Mouse (Mus musculus) spleen, postnatal 36 days (tissue): Measurements from ENCODE around the gene Rhox3g.
"Not testable (repeated sequence)": the region's sequence is repeated elsewhere in the genome, so short reads cannot be mapped to it uniquely, and the experiment has no call there.

Experiments
- DNase-seq, 2 experiments: peaks; one replicate each; pipeline ENCODE4 v3.0.0; 2022; ENCODE audit warnings: low spot score in 2 of 2, mixed read lengths in 1 of 2

Gene Rhox3g

DNA sequence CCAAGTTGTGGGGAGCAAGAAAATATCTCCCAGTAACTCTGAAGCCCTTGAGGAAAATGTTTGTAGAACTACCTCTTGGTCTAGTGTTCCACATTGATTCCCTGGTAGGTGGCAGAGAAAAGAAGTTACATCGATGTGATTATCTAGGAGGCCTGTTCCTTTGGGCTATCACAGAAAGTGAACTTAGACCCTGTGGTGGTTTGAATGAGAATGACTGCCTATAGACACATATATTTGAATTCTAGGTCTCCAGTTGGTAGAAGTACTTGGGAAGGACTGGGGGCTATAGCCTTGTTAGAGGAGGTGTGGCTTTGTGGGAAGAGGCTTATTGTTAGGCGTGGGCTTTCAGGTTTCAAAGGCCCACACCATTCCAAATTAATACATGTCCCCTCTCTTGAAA lies at the start of gene Rhox3g:
Rhox3g (minus strand) TSS at position 101 of the 400 bp plus-strand sequence.
- not testable (repeated sequence) for DNase-seq

DNA sequence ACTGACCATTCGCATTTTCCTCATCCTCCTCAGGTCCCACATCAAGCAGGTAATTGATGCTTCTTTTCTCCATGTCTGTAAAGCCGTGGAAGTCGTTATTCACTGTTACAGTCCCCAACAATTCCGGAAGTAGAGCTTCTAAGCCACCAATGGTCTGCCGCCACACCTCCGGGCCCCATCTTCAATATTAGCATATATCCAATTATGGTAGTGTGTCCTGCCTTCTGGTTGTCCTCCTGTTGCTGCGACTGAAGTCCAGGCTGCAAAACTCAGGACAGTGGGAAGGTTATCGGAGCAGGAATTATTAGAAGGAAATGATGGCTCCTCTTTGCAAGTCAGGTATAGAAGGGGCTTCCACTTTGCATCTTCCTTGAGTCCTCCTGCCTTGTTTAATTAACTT lies 44.8 kb upstream of the Rhox3g start, which contains the start of gene Rhox2h:
Rhox2h (minus strand) TSS at position 101 of the 400 bp plus-strand sequence.
- not testable (repeated sequence) for DNase-seq

GRCm38 (mm10) chrX:37668664-37669063 lies 40.3 kb upstream of the Rhox3g start, which contains the start of gene Rhox3h:
Gene Rhox3h (minus strand): TSS chrX:37668764.
- not testable (repeated sequence) for DNase-seq

DNA sequence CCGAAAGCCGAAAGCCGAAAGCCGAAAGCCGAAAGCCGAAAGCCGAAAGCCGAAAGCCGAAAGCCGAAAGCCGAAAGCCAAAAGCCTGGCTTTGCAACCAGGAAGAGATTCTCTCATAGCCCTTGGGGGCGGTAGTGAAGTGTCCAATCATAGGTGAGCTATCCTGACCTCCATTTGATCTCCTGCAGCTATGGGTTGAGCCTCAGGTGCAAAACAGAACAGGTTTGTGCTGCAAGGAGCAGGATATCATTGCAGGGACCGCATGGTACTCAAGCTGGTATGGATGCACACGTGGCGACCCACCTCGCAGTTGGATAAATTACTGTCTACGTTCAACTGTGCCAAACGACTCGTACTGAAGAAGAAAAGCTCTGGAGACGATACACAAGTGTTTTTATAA lies 22.8 kb upstream of the Rhox3g start, which contains the start of gene Rhox4g:
Rhox4g (minus strand) TSS at position 101 of the 400 bp plus-strand sequence.
- DNase-seq: not testable (repeated sequence)

DNA sequence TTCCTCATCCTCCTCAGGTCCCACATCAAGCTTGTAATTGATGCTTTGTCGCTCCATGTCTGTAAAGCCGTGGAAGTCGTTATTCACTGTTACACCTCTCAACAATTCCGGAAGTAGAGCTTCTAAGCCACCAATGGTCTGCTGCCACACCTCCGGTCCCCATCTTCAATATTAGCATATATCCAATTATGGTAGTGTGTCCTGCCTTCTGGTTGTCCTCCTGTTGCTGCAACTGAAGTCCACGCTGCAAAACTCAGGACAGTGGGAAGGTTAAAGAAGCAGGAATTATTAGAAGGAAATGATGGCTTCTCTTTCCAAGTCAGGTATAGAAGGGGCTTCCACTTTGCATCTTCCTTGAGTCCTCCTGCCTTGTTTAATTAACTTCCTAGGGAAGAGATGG lies 15.0 kb upstream of the Rhox3g start, which contains the start of gene Rhox2g:
Rhox2g (minus strand) TSS at position 101 of the 400 bp plus-strand sequence.
- not testable (repeated sequence) for DNase-seq

DNA sequence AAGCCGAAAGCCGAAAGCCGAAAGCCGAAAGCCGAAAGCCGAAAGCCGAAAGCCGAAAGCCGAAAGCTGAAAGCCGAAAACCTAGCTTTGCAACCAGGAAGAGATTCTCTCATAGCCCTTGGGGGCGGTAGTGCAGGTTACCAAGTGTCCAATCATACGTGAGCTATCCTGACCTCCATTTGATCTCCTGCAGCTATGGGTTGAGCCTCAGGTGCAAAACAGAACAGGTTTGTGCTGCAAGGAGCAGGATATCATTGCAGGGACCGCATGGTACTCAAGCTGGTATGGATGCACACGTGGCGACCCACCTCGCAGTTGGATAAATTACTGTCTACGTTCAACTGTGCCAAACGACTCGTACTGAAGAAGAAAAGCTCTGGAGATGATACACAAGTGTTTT lies 20.8 kb downstream of the Rhox3g start, which contains the start of gene Rhox4f:
Rhox4f (minus strand) TSS at position 101 of the 400 bp plus-strand sequence.
- DNase-seq: not testable (repeated sequence)

DNA sequence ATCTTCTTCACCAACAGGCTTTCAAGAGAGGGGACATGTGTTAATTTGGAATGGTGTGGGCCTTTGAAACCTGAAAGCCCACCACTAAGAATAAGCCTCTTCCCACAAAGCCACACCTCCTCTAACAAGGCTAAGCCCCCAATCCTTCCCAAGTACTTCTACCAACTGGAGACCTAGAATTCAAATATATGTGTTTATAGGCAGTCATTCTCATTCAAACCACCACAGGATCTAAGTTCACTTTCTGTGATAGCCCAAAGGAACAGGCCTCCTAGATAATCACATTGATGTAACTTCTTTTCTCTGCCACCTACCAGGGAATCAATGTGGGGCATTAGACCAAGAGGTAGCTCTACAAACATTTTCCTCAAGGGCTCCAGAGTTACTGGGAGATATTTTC lies 47.7 kb downstream of the Rhox3g start, which contains the start of gene Rhox3f:
Rhox3f (plus strand) TSS at position 301 of the 400 bp plus-strand sequence.
- not testable (repeated sequence) for DNase-seq
